Mouse (Mus musculus) brain, embryonic 14.5 days (tissue): Measurements from ENCODE around the gene Odf3l2. TPM values are rescaled to one million over a fixed set of nuclear protein-coding genes. Genes with fewer than 3 reads are reported as not detected.

ENCODE experiments used
- DNase-seq: peaks from one replicate; pipeline ENCODE4 v3.0.0-alpha.2; 2011; ENCODE audit warnings: low read depth
- CTCF ChIP-seq: fragments of 200-500 bp; IDR thresholded peaks from 2 replicates; pipeline ENCODE4 v1.5.1; 2012; ENCODE audit warnings: inconsistent platforms, mild to moderate bottlenecking, moderate library complexity, borderline replicate concordance; ENCODE audit not compliant: insufficient read depth, insufficient read length; ENCODE audit errors: extremely low read depth
- POLR2A ChIP-seq: fragments of 200-500 bp; IDR thresholded peaks from 2 replicates; pipeline ENCODE4 v1.6.1; 2012; ENCODE audit warnings: mild to moderate bottlenecking, inconsistent platforms, borderline replicate concordance; ENCODE audit not compliant: poor library complexity, insufficient read depth, insufficient read length, severe bottlenecking; ENCODE audit errors: extremely low read depth
- polyA plus RNA-seq: library from polyadenylated mRNA; depleted of rRNA; stranded (reverse); fragments of >200 nt; gene quantifications from 2 replicates; pipeline ENCODE4 v1.2.3, GENCODE M21; 2012

Odf3l2 gene
- polyA plus RNA-seq, 1 experiment = 0.11 TPM

- DNase-seq = peak; percentile 91
- TF ChIP-seq CTCF = no peak
- TF ChIP-seq POLR2A = peak; percentile 84
Measured at GRCm38 (mm10) chr10:79637128-79638110, 8.1 kb downstream of the Odf3l2 start, which contains the start of gene Shc2. Gene Shc2, minus strand, starts transcription at chr10:79637918.

GRCm38 (mm10) chr10:79636287-79636686 is 9.3 kb downstream of the Odf3l2 start:
- TF ChIP-seq CTCF (no peak), POLR2A (no peak)
- no peak for DNase-seq

- no peak for DNase-seq
- no peak for TF ChIP-seq POLR2A
- TF ChIP-seq CTCF = no peak
Measured at GRCm38 (mm10) chr10:79633006-79633777, 12.3 kb downstream of the Odf3l2 start.

GRCm38 (mm10) chr10:79631432-79631831 is 14.1 kb downstream of the Odf3l2 start:
- TF ChIP-seq CTCF = no peak
- no peak for TF ChIP-seq POLR2A
- peak; percentile 76 for DNase-seq

GRCm38 (mm10) chr10:79628377-79628776 is 17.2 kb downstream of the Odf3l2 start:
- TF ChIP-seq POLR2A = no peak
- TF ChIP-seq CTCF = no peak
- DNase-seq = peak; percentile 81

GRCm38 (mm10) chr10:79626156-79626555 is 19.4 kb downstream of the Odf3l2 start:
- TF ChIP-seq POLR2A (no peak), CTCF (no peak)
- no peak for DNase-seq

- TF ChIP-seq CTCF (no peak), POLR2A (no peak)
- DNase-seq = no peak
Measured at GRCm38 (mm10) chr10:79625398-79625797, 20.1 kb downstream of the Odf3l2 start.

GRCm38 (mm10) chr10:79623950-79624349 is 21.6 kb downstream of the Odf3l2 start:
- TF ChIP-seq CTCF (no peak), POLR2A (no peak)
- DNase-seq = peak; percentile 4

GRCm38 (mm10) chr10:79616376-79616775 is 29.2 kb downstream of the Odf3l2 start:
- no peak for TF ChIP-seq POLR2A
- no peak for TF ChIP-seq CTCF
- no peak for DNase-seq

GRCm38 (mm10) chr10:79615860-79616259 is 29.7 kb downstream of the Odf3l2 start:
- TF ChIP-seq CTCF (no peak), POLR2A (no peak)

GRCm38 (mm10) chr10:79614305-79614643 is 31.3 kb downstream of the Odf3l2 start:
- no peak for DNase-seq
- TF ChIP-seq CTCF (no peak), POLR2A (no peak)

More at GRCm38 (mm10) chr10:79615860-79616259, 29.7 kb downstream of the Odf3l2 start:
- peak; percentile 82 for DNase-seq

GRCm38 (mm10) chr10:79613578-79614304 is 31.8 kb downstream of the Odf3l2 start, which contains the start of gene C2cd4c:
Gene C2cd4c, minus strand, starts transcription at chr10:79614025.
- TF ChIP-seq POLR2A (no peak), CTCF (no peak)
- peak; percentile 91 for DNase-seq
